Mouse (Mus musculus) liver, adult (tissue): ENCODE measurements at regions not wholly inside any gene's neighbourhood (a gene's known extent, or its start where the extent isn't known, plus 50 kb on each side); places are given as distances from the start of the nearest gene placed in this dataset.

Source experiments
- GATA4 ChIP-seq: IDR thresholded peaks from 2 replicates; pipeline ENCODE4 v1.6.1; 2014; ENCODE audit warnings: mild to moderate bottlenecking, low read length; ENCODE audit not compliant: insufficient replicate concordance

- no peak for TF ChIP-seq GATA4
Observed at GRCm38 (mm10) chr12:109897861-109898385, 297.8 kb upstream of the Rtl1 start.

GRCm38 (mm10) chr12:109899420-109899819 lies 299.3 kb upstream of the Rtl1 start:
- TF ChIP-seq GATA4, result no peak

GRCm38 (mm10) chr12:109910966-109911495 lies 310.9 kb upstream of the Rtl1 start:
- TF ChIP-seq GATA4, result no peak

DNA sequence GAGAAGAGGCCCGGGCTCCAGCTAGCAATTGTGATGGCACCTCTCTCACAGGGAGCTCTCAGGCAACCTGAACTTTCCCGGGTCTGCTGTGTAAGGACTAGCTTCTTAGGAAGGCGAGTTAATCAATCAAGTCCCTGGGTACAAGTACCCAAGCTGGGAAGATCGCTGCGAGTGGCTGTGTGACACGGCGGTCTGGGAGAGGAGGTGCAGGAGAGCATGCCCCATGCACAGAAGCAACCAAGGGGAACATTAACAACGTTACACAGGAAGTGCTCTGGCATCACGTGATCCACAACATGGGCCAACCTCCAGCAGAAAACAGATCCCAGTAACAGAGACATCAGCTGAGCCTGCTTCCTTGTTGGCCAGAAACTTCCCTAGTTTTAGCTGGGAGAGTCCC lies 311.4 kb upstream of the Rtl1 start:
- no peak for TF ChIP-seq GATA4

GRCm38 (mm10) chr12:109917761-109918160 lies 317.6 kb upstream of the Rtl1 start:
- no peak for TF ChIP-seq GATA4

DNA sequence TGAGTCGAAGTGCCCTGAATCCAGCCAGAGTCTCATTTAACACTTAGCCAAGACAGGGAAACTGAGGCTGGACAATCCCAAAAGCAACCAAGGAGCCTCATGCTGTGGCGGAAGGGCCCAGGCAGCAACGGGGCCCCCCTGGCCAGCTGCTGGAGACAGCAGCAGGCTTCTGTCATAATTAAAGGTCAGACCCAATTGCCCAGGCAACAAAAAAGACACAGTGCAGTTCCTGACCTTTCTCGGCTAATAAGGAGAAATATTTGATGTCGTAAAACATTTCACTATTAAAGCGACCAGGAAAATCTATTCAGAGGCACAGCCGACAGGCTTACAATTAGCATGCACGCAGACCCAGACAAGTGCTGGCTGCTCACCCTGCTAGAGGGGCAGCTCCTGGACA lies 318.8 kb upstream of the Rtl1 start:
- no peak for TF ChIP-seq GATA4

DNA sequence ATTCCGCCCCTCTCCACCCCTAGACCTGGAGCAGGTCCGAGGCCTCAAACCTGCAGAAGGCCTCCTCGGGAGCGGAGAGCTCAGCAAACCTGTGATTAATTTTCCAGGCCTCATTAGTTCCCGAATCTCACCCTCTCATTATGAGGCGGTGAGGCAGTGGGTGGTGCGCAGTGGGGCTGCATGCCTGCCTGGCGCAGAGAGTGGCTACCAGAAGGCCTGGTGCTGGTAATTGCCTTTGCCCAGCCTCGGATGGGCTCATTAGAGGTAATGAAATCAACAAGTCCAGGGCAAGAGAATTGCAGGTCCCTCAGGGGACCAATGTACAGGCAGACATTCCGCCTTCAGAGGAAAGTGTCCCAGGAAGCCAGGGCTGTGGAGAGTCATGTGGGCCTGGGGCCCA lies 322.0 kb upstream of the Rtl1 start:
- no peak for TF ChIP-seq GATA4

GRCm38 (mm10) chr12:109925866-109926265 lies 325.7 kb upstream of the Rtl1 start:
- no peak for TF ChIP-seq GATA4

DNA sequence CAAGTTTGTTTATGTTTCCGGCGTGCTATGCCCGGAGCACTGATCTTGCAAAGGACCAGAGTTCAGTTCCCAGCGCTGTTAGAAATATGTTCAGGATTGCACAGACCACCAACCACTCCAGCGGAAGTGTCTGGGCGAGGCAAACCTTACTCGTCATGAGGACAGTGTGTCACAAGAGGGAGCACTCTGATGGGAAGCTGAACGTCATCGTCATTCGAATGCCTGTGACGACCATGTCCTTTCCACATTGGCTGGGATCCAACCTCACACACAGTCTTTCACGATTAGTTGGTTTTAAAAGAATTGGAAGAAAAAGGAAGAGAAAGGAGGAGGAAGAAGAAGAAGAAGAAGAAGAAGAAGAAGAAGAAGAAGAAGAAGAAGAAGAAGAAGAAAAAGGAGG lies 326.5 kb upstream of the Rtl1 start:
- no peak for TF ChIP-seq GATA4

- no peak for TF ChIP-seq GATA4
Observed at GRCm38 (mm10) chr12:109946179-109946578, 332.7 kb upstream of the Dio3 start.

DNA sequence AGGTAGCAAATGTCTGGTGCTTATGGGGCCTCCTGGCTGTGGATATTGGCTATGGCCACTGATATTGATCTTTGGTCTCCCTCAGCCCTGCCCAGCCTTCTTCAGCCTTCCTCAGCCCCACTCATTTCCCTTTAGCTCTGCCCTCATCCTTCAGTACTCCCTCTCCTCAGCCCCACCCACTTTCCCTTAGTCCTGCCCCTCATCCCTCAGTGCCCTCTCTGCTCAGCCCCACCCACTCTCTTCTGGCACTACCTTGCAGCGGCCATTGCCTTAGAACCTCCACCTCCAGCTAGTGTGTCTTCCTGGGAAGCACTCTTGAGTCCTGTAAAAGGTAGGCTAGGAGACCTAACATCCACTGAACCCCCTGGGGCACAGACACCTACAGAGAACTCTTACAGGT lies 331.9 kb upstream of the Dio3 start:
- no peak for TF ChIP-seq GATA4

DNA sequence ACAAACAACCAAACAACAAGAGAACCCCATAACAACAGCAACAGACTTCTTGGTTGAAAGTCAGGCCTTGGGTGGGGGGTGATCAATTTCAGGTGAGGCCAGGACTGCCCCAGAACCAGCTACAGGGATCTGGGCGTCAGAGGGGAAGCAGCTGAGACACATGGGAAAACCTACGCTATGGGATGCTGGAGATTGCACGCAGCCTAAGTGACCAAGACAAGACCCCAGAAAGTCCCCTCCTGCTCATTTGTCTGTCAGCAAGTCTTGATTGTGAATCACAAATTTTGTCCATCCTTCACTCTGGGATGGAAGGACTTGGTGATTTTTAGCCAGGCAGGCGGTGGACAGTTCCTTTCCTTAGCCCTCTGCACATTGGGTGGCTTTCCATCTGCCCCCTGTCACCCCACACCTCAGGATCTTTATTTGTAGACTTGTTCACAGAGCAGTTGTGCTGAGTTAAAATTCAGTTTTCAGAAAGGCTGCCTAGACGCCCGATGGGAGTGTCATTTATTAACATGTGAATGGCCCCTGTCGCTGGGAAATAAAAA lies 330.9 kb upstream of the Dio3 start:
- no peak for TF ChIP-seq GATA4

DNA sequence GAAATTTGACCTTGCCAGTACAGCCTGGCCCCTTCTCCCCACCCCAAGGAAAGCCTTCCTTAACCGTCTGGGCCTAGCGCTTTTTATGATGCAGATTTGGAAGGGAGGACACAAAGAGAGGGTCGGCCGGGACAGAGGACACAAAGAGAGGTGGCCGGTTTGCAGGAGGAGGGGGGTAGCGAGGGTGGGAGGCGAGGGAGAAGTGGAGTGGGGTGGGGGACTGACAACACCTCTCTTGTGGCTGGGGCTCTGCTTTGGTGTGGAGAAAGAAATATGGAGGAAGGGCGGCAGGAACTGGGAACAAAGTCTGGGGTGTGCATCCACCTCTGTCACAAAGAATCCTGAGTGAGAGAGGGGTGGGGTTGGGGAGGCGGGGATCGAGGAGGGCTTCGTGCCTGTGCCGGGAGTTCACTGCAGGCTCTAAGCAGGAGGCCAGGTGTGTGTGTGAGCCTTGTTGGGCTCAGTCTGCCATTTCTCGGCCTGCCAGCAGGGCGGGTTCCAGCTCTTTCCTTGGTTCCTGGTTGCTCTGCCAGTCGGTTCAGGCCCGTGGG lies 330.4 kb upstream of the Dio3 start:
- TF ChIP-seq GATA4, result no peak

GRCm38 (mm10) chr12:109949231-109949965 lies 329.5 kb upstream of the Dio3 start:
- TF ChIP-seq GATA4, result no peak

GRCm38 (mm10) chr12:109950632-109951031 lies 328.2 kb upstream of the Dio3 start:
- TF ChIP-seq GATA4, result no peak

DNA sequence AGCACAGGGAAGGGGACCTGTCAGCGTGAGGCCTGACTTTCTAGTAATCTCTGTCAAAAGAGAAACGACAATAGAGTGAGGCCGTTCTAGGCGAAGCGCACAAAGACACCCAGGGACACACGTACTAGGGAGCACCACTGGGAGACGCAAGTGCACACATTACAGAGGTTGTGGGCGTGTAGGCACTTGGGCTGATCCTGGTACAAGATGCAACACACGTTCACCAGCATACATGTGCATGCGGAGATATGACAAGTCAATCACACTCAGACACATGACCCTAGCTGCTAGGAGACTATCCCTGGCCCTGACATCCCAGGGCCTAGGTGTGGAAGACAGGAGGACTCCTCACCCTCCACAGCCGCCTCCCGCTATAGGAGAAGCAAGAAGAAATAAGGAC lies 327.4 kb upstream of the Dio3 start:
- TF ChIP-seq GATA4, result no peak
